Mouse (Mus musculus): Measurements from ENCODE around the gene Gm973. TPM values are rescaled to one million over a fixed set of nuclear protein-coding genes. Genes with fewer than 3 reads are reported as not detected.

The Gm973 gene
- polyA plus RNA-seq, 1 experiment: 6.4 TPM

DNA sequence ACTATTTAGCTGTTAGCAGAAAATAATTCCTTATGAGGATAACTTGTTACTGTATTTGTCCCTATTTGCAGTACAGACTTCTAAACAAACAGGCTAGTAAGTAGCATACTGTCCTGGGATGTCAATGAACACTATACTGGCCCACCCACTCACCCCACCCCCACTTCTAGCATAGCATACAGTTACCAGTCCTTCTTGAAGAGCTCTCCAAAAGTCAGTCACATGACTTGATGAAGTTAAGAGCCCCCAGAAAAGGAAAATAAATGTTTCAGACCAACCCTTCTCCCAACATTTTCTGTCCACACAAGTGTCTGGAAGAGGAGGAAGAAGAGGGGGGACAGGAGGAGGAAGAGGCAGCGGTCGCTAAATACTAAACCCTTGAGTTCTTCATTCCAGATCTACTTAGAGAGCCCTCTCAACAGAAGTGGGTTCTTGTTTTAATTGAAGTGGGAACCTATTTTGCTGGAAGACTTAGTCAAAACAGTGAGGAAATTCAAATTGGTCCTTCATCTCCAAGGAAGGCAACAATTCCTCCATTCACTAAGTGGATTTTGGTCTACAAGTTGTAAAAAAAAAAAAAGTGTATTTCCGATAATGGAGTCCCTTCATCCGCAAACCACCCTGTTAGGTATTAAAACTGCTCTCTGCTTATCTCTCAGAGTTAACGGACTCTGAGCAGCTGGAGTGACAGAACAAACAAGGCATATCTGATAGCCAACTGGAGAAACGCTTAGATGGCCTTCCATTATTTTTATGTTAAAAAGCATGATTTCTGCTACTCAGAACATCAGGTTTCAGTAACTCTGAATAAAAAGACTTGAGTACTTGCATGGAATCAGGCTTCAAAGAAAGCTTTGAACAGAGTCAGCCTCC, 18.1 kb upstream of the Gm973 start:
- no peak for TF ChIP-seq POLR2A (IDR thresholded peaks at IDR 0.05; ENCODE audit: borderline replicate concordance, extremely low read depth, insufficient read depth, insufficient read length, poor library complexity, severe bottlenecking)
- TF ChIP-seq CTCF (IDR thresholded peaks at IDR 0.05; ENCODE audit: borderline replicate concordance, extremely low read depth, insufficient read depth, insufficient read length): no peak
- peak; percentile 27 for DNase-seq (ENCODE audit: low read depth)

DNA sequence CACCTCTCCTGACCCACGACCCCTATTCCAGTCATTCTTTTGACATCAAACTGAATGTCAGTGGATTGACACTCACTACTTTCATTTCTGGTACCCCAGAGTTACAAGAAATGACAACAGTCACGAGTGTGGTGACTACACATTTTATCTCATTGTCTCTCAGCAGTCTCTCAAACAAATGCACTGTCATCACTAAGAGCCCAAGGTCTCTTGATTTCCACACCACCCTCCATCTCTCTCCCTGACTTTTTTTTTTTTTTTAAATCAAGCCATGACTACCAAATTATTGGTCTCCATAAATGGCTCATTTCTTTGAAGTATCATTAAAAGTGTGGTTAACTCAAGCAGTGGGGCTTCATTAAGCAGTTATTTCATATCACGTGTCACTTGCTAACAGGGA, 16.7 kb upstream of the Gm973 start:
- no peak for DNase-seq (ENCODE audit: low read depth)
- TF ChIP-seq POLR2A (IDR thresholded peaks at IDR 0.05; ENCODE audit: borderline replicate concordance, extremely low read depth, insufficient read depth, insufficient read length, poor library complexity, severe bottlenecking) (no peak), CTCF (IDR thresholded peaks at IDR 0.05; ENCODE audit: borderline replicate concordance, extremely low read depth, insufficient read depth, insufficient read length) (no peak)

DNA sequence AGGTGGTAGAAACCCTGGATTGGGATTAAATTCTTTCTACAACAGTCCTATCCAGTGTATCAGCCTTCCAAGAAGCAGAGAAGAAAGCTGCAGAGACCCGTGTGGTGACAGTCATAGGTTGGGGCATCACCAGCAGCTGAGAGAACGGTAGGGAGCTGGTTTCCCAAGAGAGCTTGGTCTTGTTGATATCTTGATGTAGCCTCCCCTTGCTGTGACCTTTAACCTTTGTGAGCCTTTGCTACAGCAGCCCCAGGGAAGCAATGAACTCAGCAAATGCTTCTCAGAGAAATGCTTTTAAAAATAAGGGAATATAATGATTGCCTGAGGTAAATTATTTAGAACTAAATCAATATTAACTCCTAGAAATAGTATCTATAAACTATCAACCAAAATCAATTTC, 13.7 kb upstream of the Gm973 start:
- TF ChIP-seq CTCF (IDR thresholded peaks at IDR 0.05; ENCODE audit: borderline replicate concordance, extremely low read depth, insufficient read depth, insufficient read length) (no peak), POLR2A (IDR thresholded peaks at IDR 0.05; ENCODE audit: borderline replicate concordance, extremely low read depth, insufficient read depth, insufficient read length, poor library complexity, severe bottlenecking) (no peak)
- DNase-seq (ENCODE audit: low read depth): no peak

DNA sequence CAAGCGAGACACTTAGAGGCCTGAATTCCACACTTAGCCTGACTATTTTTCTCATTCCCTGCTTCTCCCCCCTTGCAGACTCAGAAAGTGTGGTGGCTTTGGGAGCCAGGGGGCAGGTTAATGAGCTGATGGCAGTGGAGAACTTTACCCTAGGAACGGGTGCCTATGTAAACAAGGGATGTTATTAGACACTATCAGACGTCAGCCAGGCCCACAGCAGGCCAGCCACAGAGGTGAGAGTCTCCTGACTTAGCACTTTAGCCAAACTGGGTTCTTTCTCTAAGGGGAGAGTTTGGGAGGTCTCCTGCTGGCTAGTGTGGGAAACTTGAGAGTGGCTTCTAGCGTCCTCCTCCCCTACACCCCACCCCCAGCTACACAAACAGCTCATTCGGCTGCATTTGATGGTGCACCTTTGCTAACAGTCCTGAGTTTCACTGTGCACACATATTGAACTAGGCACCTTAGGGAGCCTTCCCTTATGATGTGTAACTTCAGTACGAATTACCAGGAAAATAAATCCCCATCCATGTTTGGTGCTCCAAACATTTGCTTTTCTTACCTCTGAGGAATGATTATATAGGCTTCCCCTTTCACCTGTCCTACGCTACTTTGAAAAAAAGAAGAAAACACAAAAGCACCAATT, 12.3 kb upstream of the Gm973 start:
- no peak for DNase-seq (ENCODE audit: low read depth)
- no peak for TF ChIP-seq POLR2A (IDR thresholded peaks at IDR 0.05; ENCODE audit: borderline replicate concordance, extremely low read depth, insufficient read depth, insufficient read length, poor library complexity, severe bottlenecking)
- TF ChIP-seq CTCF (IDR thresholded peaks at IDR 0.05; ENCODE audit: borderline replicate concordance, extremely low read depth, insufficient read depth, insufficient read length): no peak

DNA sequence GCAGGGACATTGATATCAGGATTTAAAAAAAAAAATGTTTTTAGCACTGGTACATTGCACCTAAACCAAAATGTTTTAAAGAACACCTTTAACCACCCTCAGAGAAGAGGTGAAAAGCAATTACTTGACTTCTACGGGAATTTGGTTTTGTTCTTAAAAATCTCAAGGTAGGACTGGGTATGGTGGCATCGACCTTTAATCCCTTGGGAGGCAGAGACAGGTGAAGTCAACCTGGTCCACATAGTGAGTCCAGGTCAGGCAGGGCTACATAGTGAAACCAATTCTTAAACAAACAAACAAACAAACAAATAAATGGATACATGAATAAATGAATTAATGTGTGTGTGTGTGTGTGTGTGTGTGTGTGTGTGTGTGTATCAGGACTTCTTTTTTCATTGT, 11.8 kb upstream of the Gm973 start:
- DNase-seq (ENCODE audit: low read depth): no peak
- no peak for TF ChIP-seq POLR2A (IDR thresholded peaks at IDR 0.05; ENCODE audit: borderline replicate concordance, extremely low read depth, insufficient read depth, insufficient read length, poor library complexity, severe bottlenecking)
- TF ChIP-seq CTCF (IDR thresholded peaks at IDR 0.05; ENCODE audit: borderline replicate concordance, extremely low read depth, insufficient read depth, insufficient read length): no peak

DNA sequence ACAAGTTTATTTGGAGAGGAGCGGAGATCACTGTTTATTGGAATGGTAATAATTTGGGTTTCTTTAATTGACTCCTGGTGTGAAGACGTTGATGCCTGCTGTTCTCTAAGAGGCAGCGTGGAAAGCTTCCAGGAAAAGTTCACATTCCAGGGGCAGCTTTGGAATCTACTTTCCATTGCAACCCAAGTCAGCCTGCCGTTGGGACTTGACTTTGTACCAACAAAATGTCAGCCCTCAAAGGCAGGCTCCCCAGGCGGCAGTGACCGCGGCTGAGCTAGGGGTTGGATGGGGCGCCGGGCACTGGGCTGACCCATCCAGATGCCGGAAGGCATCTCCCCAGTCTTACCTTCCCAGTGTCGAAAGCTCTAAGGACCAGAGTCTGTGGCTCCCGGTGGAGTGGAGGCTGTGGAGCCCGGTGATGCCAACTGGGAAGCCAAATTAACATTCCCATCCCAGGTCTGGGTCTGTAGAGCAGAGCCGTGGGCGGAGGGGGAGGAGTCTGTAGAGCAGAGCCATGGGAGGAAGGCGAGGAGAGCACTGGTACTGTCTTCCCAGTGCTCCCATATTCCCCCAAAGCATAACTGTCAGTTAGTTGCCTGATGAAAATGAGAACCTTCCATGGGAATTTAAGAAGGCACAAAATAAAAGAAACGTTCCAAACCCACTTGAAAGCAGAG, 7.5 kb upstream of the Gm973 start:
- no peak for TF ChIP-seq CTCF (IDR thresholded peaks at IDR 0.05; ENCODE audit: borderline replicate concordance, extremely low read depth, insufficient read depth, insufficient read length)
- no peak for TF ChIP-seq POLR2A (IDR thresholded peaks at IDR 0.05; ENCODE audit: borderline replicate concordance, extremely low read depth, insufficient read depth, insufficient read length, poor library complexity, severe bottlenecking)
- DNase-seq (ENCODE audit: low read depth): peak; percentile 56

DNA sequence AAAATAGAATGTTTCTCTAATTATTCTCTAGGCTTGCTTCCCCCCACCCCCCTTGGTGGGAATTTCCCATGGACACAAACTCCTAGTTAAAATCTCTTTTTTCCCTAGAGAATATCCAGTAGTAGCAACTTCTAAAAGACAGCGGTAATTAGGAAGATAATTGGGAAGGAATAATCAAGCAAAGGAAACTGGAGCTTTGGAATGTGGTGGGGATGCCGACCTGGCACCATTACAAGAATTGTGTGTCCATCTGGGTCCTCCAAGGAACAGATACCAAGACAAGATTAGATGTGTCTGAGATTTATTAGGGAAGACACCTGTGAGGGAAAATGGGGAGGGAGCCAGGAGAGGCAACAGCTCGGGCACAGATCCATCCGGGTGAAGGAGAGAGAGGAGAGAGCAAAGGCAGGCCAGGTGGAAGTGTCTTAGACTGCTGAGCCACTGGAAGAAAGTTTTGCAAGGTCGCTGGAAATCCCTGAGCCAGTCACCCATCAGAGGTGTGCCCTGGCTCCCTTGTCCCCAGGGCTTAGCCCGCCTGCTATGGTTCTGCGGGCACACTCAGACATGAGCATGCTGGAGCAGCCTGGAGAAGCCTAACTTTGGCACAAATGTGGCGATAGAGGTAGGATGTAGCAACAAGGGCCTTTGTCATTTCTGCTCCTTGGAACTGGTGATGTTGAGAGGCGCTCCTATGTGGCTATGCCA, 4.3 kb upstream of the Gm973 start:
- DNase-seq (ENCODE audit: low read depth): peak; percentile 47
- TF ChIP-seq CTCF (IDR thresholded peaks at IDR 0.05; ENCODE audit: borderline replicate concordance, extremely low read depth, insufficient read depth, insufficient read length) (no peak), POLR2A (IDR thresholded peaks at IDR 0.05; ENCODE audit: borderline replicate concordance, extremely low read depth, insufficient read depth, insufficient read length, poor library complexity, severe bottlenecking) (no peak)

DNA sequence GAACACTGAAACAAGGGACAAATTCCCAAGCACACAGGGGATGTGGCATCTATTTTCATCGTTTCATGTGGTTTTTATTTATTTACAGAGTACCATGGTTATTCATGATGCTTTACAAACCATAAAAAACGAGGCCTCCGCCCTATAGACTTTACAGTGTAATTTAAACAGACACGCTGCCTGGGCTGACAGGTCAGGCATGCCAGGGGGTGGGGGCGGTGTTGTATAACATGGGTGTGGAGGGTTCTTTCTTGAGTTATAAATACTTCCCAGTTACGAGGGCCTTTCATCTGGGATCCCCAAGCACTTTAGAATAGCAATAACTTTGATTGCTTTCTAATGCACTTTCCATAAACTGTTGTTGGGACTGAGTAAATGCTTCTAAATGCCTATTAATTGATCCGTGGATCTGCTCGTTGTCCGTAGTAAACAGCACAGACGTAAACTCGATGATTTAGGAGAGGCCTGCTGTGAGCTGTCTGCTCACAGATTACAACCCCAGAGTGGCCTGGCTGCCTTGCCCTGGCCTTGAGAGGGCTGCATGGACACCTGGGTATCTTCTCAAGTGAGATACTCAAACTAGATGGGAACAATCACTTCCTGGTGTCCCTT, 4.3 kb downstream of the Gm973 start:
- no peak for TF ChIP-seq CTCF (IDR thresholded peaks at IDR 0.05; ENCODE audit: borderline replicate concordance, extremely low read depth, insufficient read depth, insufficient read length)

DNA sequence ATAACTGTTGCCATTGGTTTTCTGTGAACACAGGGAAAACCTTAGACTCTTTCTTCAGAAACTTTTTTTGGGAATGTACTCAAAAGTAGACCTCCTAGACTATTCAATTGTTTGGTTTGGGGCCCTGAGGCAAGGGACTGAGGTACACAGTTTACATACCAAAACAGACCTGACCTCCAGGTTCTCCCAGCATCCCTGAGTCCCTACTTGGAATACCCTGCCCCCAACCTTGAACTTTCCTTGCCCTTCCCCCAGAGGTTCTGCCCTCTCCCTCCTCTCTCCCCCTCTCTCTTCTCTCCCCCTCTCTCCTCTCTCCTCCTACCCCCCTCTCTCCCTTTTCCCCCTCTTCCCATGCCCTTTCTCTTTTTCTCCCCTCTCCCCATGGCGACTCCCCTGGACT, 6.4 kb downstream of the Gm973 start:
- TF ChIP-seq POLR2A (IDR thresholded peaks at IDR 0.05; ENCODE audit: borderline replicate concordance, extremely low read depth, insufficient read depth, insufficient read length, poor library complexity, severe bottlenecking) (no peak), CTCF (IDR thresholded peaks at IDR 0.05; ENCODE audit: borderline replicate concordance, extremely low read depth, insufficient read depth, insufficient read length) (no peak)
- DNase-seq (ENCODE audit: low read depth): no peak

More for the DNA sequence above, 4.3 kb downstream of the Gm973 start:
- DNase-seq (ENCODE audit: low read depth): no peak

DNA sequence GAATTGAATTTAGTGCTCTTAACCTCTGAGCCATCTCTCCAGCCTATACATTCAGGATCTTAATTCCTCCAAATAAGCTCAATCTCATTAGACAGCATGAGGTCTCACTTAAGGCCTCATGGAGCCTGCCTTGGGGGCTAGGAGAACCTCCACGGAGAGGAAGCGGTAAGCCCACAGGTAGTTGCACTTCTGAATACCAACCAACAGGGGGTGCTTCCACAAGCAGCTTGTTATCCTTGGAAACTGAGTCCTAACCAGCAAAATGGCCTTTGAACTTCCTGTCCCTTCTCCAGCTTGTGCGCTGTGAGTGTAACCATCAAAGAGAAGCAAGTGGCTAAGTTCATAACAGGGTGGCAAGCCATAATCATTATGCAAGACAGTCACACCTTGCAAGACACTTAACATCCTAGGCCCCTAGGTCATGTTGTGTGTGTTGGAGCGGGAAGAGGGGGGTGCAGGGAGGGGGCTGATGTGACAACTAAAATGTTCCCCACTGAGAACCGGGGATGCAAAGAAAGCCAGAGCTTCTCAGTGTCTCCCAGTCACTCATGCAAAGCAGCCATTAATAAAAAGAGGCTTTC, 7.4 kb downstream of the Gm973 start:
- DNase-seq (ENCODE audit: low read depth): no peak
- TF ChIP-seq CTCF (IDR thresholded peaks at IDR 0.05; ENCODE audit: borderline replicate concordance, extremely low read depth, insufficient read depth, insufficient read length) (peak; percentile 15; the same call in 1 of the 2 replicates), POLR2A (IDR thresholded peaks at IDR 0.05; ENCODE audit: borderline replicate concordance, extremely low read depth, insufficient read depth, insufficient read length, poor library complexity, severe bottlenecking) (no peak)

All from brain, embryonic 14.5 days (tissue).